Mouse (Mus musculus): ENCODE measurements at regions not wholly inside any gene's neighbourhood (a gene's known extent, or its start where the extent isn't known, plus 50 kb on each side); places are given as distances from the start of the nearest gene placed in this dataset.
A peak's percentile ranks its signal among the peaks of the same experiment; 100 is the strongest.

- 64% methylated on average over 3 of the region's 3 CpGs for WGBS
- Histone ChIP-seq H3K4me1 (ENCODE audit: insufficient read depth) (no peaks in the 10 kb centered on the region), H3K27ac (ENCODE audit: low read depth, low read length) (no peak overlapping the region), H3K36me3 (ENCODE audit: insufficient read depth) (no peaks in the 10 kb centered on the region), H3K9me3 (ENCODE audit: low read length) (no peaks in the 10 kb centered on the region), H3K4me2 (ENCODE audit: low read depth) (no peak overlapping the region), H3K4me3 (ENCODE audit: low read depth, low read length) (no peak overlapping the region), H3K9ac (no peak overlapping the region), H3K27me3 (ENCODE audit: insufficient read depth, low read length) (peaks cover 3% of the 10 kb centered on the region; the same call in 1 of the 2 replicates)
- DNase-seq (no peak), ATAC-seq (no peak)
- no peak for TF ChIP-seq CTCF (IDR thresholded peaks at IDR 0.05; ENCODE audit: low read depth)
These were observed 127.1 kb downstream of the Ube2e3 start for GRCm38 (mm10) chr2:78994800-78995555.

GRCm38 (mm10) chr2:78998637-78999036 lies 130.7 kb downstream of the Ube2e3 start:
- Histone ChIP-seq H3K36me3 (ENCODE audit: insufficient read depth) (no peaks in the 10 kb centered on the region), H3K4me1 (ENCODE audit: insufficient read depth) (no peaks in the 10 kb centered on the region), H3K9ac (no peak overlapping the region), H3K9me3 (ENCODE audit: low read length) (no peaks in the 10 kb centered on the region), H3K4me2 (ENCODE audit: low read depth) (no peak overlapping the region), H3K27me3 (ENCODE audit: insufficient read depth, low read length) (peaks cover 3% of the 10 kb centered on the region; the same call in 1 of the 2 replicates), H3K27ac (ENCODE audit: low read depth, low read length) (no peak overlapping the region), H3K4me3 (ENCODE audit: low read depth, low read length) (no peak overlapping the region)
- ATAC-seq = no peak
- no peak for TF ChIP-seq CTCF (IDR thresholded peaks at IDR 0.05; ENCODE audit: low read depth)
- DNase-seq = no peak
- 97% methylated on average over 8 of the region's 8 CpGs for WGBS

- DNase-seq = no peak
- no peak for TF ChIP-seq CTCF (IDR thresholded peaks at IDR 0.05; ENCODE audit: low read depth)
These were observed 131.5 kb downstream of the Ube2e3 start for GRCm38 (mm10) chr2:78999410-78999809.

DNA sequence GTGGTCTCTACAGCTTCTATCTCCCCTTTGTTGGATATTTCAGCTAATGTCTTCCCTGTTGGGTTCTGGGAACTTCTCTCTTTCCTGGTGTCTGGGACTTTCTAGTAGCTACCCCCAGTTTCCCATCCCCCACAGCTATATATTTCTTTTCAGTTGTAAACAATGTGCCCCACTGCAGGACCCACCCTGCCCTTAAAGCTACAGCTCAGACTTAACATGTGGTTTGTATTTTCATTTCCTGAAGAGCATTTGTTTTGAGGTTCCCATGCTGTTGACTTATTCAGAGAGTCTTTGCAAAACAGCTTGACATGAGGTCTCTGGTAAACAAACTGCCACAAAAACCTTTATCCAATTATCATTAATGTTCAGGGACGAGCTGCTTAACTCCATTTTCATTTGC lies 136.9 kb downstream of the Ube2e3 start:
- TF ChIP-seq CTCF (IDR thresholded peaks at IDR 0.05; ENCODE audit: low read depth) = no peak
- no peaks in the 10 kb centered on the region for H3K9me3 ChIP-seq (ENCODE audit: low read length)
- no peaks in the 10 kb centered on the region for H3K36me3 ChIP-seq (ENCODE audit: insufficient read depth)
- no peaks in the 10 kb centered on the region for H3K4me1 ChIP-seq (ENCODE audit: insufficient read depth)
- no peak overlapping the region for H3K9ac ChIP-seq
- H3K4me3 ChIP-seq (ENCODE audit: low read depth, low read length) = no peak overlapping the region
- DNase-seq (no peak), ATAC-seq (no peak)
- H3K4me2 ChIP-seq (ENCODE audit: low read depth) = no peak overlapping the region
- peaks cover under 1% of the 10 kb centered on the region; the same call in 1 of the 2 replicates for H3K27me3 ChIP-seq (ENCODE audit: insufficient read depth, low read length)
- 27% methylated on average over 1 of the region's 1 CpGs for whole genome bisulfite sequencing
- H3K27ac ChIP-seq (ENCODE audit: low read depth, low read length) = no peak overlapping the region

More at GRCm38 (mm10) chr2:78999410-78999809, 131.5 kb downstream of the Ube2e3 start:
- Histone ChIP-seq H3K9me3 (ENCODE audit: low read length) (no peaks in the 10 kb centered on the region), H3K4me1 (ENCODE audit: insufficient read depth) (no peaks in the 10 kb centered on the region), H3K9ac (no peak overlapping the region), H3K27ac (ENCODE audit: low read depth, low read length) (no peak overlapping the region), H3K4me3 (ENCODE audit: low read depth, low read length) (no peak overlapping the region), H3K36me3 (ENCODE audit: insufficient read depth) (no peaks in the 10 kb centered on the region), H3K4me2 (ENCODE audit: low read depth) (no peak overlapping the region), H3K27me3 (ENCODE audit: insufficient read depth, low read length) (peaks cover 3% of the 10 kb centered on the region; the same call in 1 of the 2 replicates)
- WGBS = 93% methylated on average over 4 of the region's 4 CpGs
- ATAC-seq = no peak

GRCm38 (mm10) chr2:79008642-79009041 lies 140.7 kb downstream of the Ube2e3 start:
- ATAC-seq (no peak), DNase-seq (no peak)
- H3K4me1 ChIP-seq (ENCODE audit: insufficient read depth) = no peaks in the 10 kb centered on the region
- no peak for TF ChIP-seq CTCF (IDR thresholded peaks at IDR 0.05; ENCODE audit: low read depth)
- no peaks in the 10 kb centered on the region for H3K36me3 ChIP-seq (ENCODE audit: insufficient read depth)
- H3K27ac ChIP-seq (ENCODE audit: low read depth, low read length) = no peak overlapping the region
- no peak overlapping the region for H3K4me3 ChIP-seq (ENCODE audit: low read depth, low read length)
- no peak overlapping the region for H3K9ac ChIP-seq
- no peak overlapping the region for H3K4me2 ChIP-seq (ENCODE audit: low read depth)
- no peaks in the 10 kb centered on the region for H3K27me3 ChIP-seq (ENCODE audit: insufficient read depth, low read length)
- 85% methylated on average over 3 of the region's 3 CpGs for WGBS
- H3K9me3 ChIP-seq (ENCODE audit: low read length) = no peaks in the 10 kb centered on the region

DNA sequence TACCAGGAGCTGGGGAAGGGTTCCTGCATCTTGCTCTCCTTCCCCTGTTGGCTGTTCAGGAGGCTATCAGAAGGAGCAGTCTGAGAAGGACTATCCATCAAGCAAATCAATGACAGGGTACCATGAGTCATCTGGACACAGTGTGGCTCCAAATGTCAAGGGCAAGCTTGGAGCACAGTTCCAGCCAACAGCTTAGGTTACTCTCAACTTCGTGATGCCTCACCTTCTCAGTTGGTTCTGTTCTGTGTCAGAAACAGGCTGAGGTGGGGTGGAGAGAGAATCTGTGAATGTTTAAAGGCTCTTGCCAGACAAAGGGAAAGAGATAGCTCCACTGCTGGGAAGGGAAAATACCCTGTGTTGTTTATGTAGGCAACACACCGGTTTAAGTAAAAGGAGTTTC lies 141.9 kb downstream of the Ube2e3 start:
- 68% methylated on average over 2 of the region's 2 CpGs for WGBS
- no peaks in the 10 kb centered on the region for H3K36me3 ChIP-seq (ENCODE audit: insufficient read depth)

GRCm38 (mm10) chr2:79010273-79010672 lies 142.3 kb downstream of the Ube2e3 start:
- no peak overlapping the region for H3K27ac ChIP-seq (ENCODE audit: low read depth, low read length)
- H3K4me3 ChIP-seq (ENCODE audit: low read depth, low read length) = no peak overlapping the region
- no peak overlapping the region for H3K4me2 ChIP-seq (ENCODE audit: low read depth)
- DNase-seq = peak; percentile 50
- H3K36me3 ChIP-seq (ENCODE audit: insufficient read depth) = no peaks in the 10 kb centered on the region
- 60% methylated on average over 2 of the region's 2 CpGs for WGBS
- H3K4me1 ChIP-seq (ENCODE audit: insufficient read depth) = no peaks in the 10 kb centered on the region
- H3K9me3 ChIP-seq (ENCODE audit: low read length) = no peaks in the 10 kb centered on the region
- no peak for ATAC-seq
- H3K9ac ChIP-seq = no peak overlapping the region
- no peak for TF ChIP-seq CTCF (IDR thresholded peaks at IDR 0.05; ENCODE audit: low read depth)
- no peaks in the 10 kb centered on the region for H3K27me3 ChIP-seq (ENCODE audit: insufficient read depth, low read length)

More for the DNA sequence above, 141.9 kb downstream of the Ube2e3 start:
- no peak for TF ChIP-seq CTCF (IDR thresholded peaks at IDR 0.05; ENCODE audit: low read depth)
- H3K9ac ChIP-seq = no peak overlapping the region
- ATAC-seq (no peak), DNase-seq (no peak)
- no peak overlapping the region for H3K27ac ChIP-seq (ENCODE audit: low read depth, low read length)
- H3K9me3 ChIP-seq (ENCODE audit: low read length) = no peaks in the 10 kb centered on the region
- H3K27me3 ChIP-seq (ENCODE audit: insufficient read depth, low read length) = no peaks in the 10 kb centered on the region
- H3K4me1 ChIP-seq (ENCODE audit: insufficient read depth) = no peaks in the 10 kb centered on the region
- H3K4me2 ChIP-seq (ENCODE audit: low read depth) = no peak overlapping the region
- H3K4me3 ChIP-seq (ENCODE audit: low read depth, low read length) = no peak overlapping the region

Data from forebrain, postnatal 0 days (tissue).